Mouse (Mus musculus) cortical plate, adult 2 months (tissue): Measurements from ENCODE around the gene Ccdc186.

ENCODE experiments used
- CTCF ChIP-seq: fragments of 200-500 bp; IDR thresholded peaks from 2 replicates; pipeline ENCODE4 v1.5.1; 2011; ENCODE audit warnings: mild to moderate bottlenecking, control low read depth, low read length; ENCODE audit not compliant: insufficient read depth; ENCODE audit errors: extremely low read depth
- POLR2A ChIP-seq: fragments of 200-500 bp; IDR thresholded peaks from 2 replicates; pipeline ENCODE4 v1.6.1; 2011; ENCODE audit warnings: mild to moderate bottlenecking, low read length, control low read depth; ENCODE audit not compliant: insufficient read depth; ENCODE audit errors: extremely low read depth

DNA sequence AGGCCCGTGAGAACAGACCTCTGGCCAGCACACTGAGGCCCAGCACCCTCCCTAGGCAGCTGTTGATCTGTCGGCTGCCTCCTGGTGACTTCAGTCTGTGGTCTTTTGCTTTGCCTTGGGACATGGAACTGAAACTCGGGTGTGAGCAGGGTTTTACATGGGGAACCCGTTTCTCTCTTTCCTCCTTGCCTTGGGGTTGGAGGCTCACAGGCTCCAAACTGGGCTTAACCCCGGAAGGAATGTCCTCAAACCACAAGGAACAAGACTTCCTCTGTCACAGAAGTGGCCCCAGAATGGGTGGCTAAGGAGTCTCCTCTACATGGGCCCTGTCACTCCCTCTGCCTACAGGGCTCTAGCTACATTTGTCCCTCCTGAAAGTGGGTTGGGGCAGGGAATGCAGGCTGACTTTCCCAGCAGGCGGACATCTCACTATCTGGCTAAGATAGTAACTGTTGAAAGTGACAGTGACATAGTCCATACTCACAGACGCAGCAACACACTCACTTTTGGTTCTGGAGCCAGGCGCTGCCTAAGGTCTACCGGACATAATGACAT is 47.5 kb downstream of the Ccdc186 start:
- no peak for TF ChIP-seq POLR2A
- no peak for TF ChIP-seq CTCF
